Mouse (Mus musculus) cortical plate, adult 2 months (tissue): ENCODE measurements around the gene Tspyl4. TPM values are rescaled to one million over a fixed set of nuclear protein-coding genes. Genes with fewer than 3 reads are reported as not detected.

ENCODE experiments used
- H3K27ac ChIP-seq: fragments of 200-500 bp; 2 replicates; pipeline ENCODE4 v1.5.1; 2012; ENCODE audit warnings: low read length, control low read depth, inconsistent platforms; ENCODE audit not compliant: insufficient read depth
- H3K4me1 ChIP-seq: fragments of 200-500 bp; 2 replicates; pipeline ENCODE4 v1.6.1; 2011; ENCODE audit warnings: low read length; ENCODE audit not compliant: control insufficient read depth, insufficient read depth
- H3K4me3 ChIP-seq: fragments of 200-500 bp; 2 replicates; pipeline ENCODE4 v1.5.1; 2011; ENCODE audit warnings: mild to moderate bottlenecking, low read length, control low read depth; ENCODE audit not compliant: insufficient read depth
- CTCF ChIP-seq: fragments of 200-500 bp; IDR thresholded peaks from 2 replicates; pipeline ENCODE4 v1.5.1; 2011; ENCODE audit warnings: mild to moderate bottlenecking, control low read depth, low read length; ENCODE audit not compliant: insufficient read depth; ENCODE audit errors: extremely low read depth
- POLR2A ChIP-seq: fragments of 200-500 bp; IDR thresholded peaks from 2 replicates; pipeline ENCODE4 v1.6.1; 2011; ENCODE audit warnings: mild to moderate bottlenecking, low read length, control low read depth; ENCODE audit not compliant: insufficient read depth; ENCODE audit errors: extremely low read depth
- polyA plus RNA-seq: library from polyadenylated mRNA; depleted of rRNA; stranded (reverse); fragments of >200 nt; gene quantifications from 2 replicates; pipeline ENCODE4 v1.2.3, GENCODE M21; 2012

Tspyl4 gene
- polyA plus RNA-seq, 1 experiment: 334 TPM

DNA sequence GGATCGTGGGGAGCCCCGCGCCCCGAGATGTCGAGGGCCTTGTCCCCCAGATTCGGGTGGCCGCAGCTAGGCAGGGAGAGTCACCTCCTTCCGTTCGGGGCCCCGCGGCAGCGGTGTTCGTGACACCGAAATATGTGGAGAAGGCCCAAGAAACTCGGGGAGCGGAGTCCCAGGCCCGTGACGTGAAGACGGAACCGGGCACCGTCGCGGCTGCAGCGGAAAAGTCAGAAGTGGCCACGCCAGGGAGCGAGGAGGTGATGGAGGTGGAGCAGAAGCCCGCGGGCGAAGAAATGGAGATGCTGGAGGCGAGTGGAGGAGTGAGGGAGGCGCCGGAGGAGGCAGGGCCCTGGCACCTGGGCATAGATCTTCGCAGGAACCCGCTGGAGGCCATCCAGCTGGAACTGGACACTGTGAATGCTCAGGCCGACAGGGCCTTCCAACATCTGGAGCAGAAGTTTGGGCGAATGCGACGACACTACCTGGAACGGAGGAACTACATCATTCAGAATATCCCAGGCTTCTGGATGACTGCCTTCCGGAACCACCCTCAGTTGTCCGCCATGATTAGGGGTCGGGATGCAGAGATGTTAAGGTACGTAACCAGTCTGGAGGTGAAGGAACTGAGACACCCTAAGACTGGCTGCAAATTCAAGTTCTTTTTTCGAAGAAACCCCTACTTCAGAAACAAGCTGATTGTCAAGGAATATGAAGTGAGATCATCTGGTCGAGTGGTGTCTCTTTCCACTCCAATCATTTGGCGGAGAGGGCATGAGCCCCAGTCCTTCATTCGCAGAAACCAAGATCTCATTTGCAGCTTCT, 14.6 kb upstream of the Tspyl4 start:
- H3K4me3 ChIP-seq: peak overlapping the region; percentile 86
- no peaks in the 10 kb centered on the region; the same call in 1 of the 2 replicates for H3K4me1 ChIP-seq
- peak overlapping the region; percentile 88 for H3K27ac ChIP-seq
- TF ChIP-seq POLR2A (no peak), CTCF (no peak)

DNA sequence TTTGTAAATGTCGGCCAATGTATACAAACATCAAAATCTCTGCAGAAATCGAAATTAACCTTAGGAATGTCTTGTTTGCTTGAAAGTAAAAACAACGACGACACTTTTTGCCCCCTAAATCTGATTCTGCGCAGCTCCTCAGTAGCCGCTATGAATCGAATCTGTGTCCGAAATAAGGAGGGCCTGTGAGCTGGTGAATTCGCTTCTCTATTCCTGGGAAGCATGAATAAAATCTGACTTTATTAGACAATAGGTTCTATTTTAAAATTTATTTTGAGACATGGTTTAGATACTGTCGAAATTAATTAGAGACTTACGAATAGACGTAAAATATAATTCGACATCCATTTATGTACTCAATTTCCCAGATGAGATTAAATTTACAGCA, 337 bp upstream of the Tspyl4 start:
- no peak for TF ChIP-seq CTCF
- TF ChIP-seq POLR2A: no peak
- H3K4me1 ChIP-seq: no peaks in the 10 kb centered on the region
- H3K27ac ChIP-seq: no peak overlapping the region
- peak overlapping the region; percentile 56 for H3K4me3 ChIP-seq

DNA sequence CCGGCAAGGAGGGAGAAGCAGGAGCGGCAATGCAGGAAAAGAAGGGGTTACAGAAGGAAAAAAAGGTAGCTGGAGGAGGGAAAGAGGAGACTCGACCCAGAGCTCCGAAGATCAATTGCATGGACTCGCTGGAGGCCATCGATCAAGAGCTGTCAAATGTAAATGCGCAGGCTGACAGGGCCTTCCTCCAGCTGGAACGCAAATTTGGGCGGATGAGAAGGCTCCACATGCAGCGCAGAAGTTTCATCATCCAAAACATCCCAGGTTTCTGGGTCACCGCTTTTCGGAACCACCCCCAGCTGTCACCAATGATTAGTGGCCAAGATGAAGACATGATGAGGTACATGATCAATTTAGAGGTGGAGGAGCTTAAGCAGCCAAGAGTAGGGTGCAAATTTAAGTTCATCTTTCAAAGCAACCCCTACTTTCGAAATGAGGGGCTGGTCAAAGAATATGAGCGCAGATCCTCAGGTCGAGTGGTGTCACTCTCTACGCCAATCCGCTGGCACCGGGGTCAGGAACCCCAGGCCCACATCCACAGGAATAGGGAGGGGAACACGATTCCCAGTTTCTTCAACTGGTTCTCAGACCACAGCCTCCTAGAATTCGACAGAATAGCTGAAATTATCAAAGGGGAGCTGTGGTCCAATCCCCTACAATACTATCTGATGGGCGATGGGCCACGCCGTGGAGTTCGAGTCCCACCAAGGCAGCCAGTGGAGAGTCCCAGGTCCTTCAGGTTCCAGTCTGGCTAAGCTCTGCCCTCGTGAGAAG, 925 bp downstream of the Tspyl4 start:
- TF ChIP-seq CTCF (no peak), POLR2A (0 out of 2 replicates have a peak, but pooled peaks have one; percentile 16)
- Histone ChIP-seq H3K27ac (peak overlapping the region; percentile 90), H3K4me1 (0 out of 2 replicates have a peak, but pooled peaks cover 1% of the 10 kb centered on the region), H3K4me3 (peak overlapping the region; percentile 56)

DNA sequence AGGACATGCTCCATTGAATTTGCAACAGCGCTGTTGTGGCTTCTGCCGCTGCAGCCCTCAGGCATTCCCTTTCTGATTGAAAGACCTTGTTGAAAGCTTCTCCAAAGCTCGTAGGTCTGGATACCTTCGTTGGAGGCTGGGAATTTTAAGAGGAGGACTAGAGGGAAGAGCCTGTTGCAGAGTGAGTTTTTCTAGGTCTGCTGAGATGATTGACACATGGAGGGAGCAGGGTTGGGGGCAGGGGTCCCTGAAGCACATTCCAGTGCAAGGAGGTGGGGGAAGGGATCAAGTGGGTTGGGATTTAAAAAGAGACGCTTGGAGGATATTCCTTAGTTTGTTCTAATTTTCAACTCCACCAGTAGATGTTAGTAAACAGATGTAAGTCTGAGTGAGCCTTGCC, 3.1 kb downstream of the Tspyl4 start:
- Histone ChIP-seq H3K4me1 (0 out of 2 replicates have a peak, but pooled peaks cover 1% of the 10 kb centered on the region), H3K27ac (no peak overlapping the region), H3K4me3 (peak overlapping the region; percentile 56)
- TF ChIP-seq POLR2A (no peak), CTCF (no peak)

DNA sequence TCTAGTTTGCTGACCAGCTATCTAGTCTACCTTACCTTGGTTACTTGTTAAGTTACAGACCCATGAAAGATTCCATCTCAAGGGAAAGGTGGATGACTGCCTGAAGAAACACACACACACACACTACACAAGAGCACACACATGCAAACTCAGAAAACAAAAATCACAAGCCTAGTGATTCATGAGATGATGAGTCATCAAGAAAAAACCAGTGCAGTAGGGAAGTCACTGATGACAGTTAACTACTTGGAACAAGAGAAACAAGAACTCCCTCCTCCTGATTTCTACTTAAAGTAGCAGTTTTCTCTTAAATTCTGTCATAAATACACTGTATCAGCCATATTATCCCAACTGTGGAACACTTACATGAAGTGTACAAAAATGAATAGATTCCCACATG, 9.8 kb downstream of the Tspyl4 start:
- H3K4me1 ChIP-seq: 0 out of 2 replicates have a peak, but pooled peaks cover 3% of the 10 kb centered on the region
- no peak overlapping the region for H3K27ac ChIP-seq
- H3K4me3 ChIP-seq: no peak overlapping the region
- TF ChIP-seq CTCF (no peak), POLR2A (no peak)

DNA sequence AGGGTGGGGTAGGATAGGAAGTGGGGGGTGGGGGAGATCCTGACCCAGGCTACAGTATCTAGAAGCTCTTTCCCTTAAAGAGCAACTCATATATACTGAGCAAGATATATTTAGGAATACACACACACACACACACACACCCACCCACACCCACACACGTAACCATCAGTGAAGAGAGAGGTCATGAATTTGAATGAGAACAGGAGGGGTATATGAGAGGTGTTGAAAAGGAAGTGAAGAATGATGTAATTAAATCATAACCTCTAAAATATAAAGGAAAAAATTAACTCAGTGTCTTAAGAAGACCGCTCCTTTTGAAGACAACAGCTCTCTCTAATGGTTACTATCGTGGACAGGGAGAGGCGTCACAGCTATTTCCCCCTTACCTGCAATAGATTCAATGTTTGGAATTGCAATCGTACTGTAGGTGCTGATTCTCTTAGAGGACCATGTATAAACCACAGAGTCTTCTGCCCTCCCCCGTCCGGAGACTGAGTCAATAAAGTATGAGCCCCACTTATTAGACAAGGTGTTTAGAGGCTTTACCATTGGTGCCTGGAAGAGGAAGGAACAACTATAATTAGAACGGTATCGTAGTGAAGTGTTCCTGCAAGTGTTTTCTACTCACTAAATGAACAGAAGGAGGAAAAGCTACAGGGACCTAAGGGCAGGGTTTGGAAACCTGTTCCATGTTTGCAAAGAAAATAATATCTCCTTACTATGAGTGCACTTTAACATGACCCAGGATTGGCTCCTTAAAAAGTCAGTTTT, 12.9 kb downstream of the Tspyl4 start:
- Histone ChIP-seq H3K27ac (no peak overlapping the region), H3K4me1 (0 out of 2 replicates have a peak, but pooled peaks cover 2% of the 10 kb centered on the region), H3K4me3 (no peak overlapping the region)
- TF ChIP-seq CTCF (no peak), POLR2A (no peak)

DNA sequence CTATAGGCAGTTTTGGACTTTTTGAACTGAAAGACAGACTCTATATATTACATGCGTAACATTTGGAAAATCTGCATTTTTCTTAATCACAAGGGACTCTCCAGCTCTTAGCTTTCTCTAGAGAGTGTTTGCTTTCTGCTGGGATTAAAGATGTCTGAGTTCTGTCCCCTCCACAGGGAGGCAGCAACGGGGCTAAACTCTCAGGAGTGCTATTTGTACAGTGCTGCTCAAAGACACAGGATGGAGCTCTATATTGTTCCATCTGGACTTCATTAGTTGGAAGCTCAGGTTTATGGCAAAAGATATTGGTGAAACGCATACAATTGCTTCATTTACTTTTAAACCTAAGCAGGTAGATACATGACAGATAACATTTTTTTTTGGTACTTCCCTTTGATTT, 15.3 kb downstream of the Tspyl4 start:
- peaks cover 3% of the 10 kb centered on the region for H3K4me1 ChIP-seq
- no peak overlapping the region for H3K4me3 ChIP-seq
- TF ChIP-seq POLR2A (no peak), CTCF (peak; percentile 41)
- H3K27ac ChIP-seq: no peak overlapping the region

DNA sequence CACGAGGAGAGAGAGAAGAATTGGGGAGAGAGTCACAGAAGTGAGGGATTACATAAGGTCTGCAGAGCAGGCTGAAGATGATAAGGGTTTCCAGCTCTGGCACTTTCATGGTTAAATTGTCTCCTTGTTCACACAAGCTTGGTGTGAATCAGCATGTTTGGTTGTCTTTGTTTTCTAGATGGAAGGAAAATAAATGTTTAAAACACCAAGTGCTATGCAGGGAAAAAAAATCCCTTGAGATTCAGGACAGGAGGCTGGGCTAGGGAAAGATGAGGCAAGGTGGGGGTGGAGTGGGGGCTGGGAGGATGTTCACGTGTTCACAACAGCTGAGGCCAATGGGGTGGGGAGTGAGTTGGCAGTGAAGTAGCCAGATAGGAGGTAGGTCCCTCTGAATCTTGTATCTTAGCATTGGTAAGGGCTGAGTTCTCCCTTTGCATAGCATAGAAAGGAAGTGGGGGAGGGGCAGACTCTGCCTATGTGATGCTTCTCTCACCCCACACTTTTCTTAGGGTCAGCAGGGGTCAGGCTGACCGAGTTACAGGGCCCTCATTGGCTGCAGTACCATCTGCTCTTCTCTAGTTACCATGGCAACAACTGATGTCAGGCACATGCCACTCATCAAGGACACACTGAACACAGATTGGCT, 19.5 kb downstream of the Tspyl4 start:
- peak overlapping the region; percentile 13; the same call in 1 of the 2 replicates for H3K4me3 ChIP-seq
- H3K27ac ChIP-seq: peak overlapping the region; percentile 4
- H3K4me1 ChIP-seq: peaks cover 3% of the 10 kb centered on the region
- TF ChIP-seq CTCF (no peak), POLR2A (no peak)

DNA sequence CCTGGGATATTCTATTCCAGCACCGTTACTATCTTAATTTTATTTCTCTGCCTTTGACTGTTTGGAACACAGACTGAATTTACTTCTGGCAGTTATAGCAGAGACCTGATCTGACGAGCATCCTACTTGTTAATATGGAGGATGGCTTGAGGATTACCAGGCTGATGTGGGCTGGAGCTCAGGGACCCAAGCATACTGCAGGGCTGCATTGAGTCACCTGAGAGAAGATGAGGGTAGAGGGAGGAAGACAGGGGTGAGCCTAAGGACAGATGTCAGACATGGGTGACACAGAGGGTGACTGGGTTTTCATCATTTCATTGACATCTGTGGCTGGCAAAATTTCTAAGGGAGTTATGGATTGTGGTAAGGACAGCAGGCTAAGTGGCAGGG, 20.0 kb downstream of the Tspyl4 start:
- Histone ChIP-seq H3K4me1 (peaks cover 3% of the 10 kb centered on the region), H3K27ac (no peak overlapping the region), H3K4me3 (no peak overlapping the region)
- TF ChIP-seq POLR2A (no peak), CTCF (no peak)
